Mouse (Mus musculus): ENCODE results near the gene Lnp1. TPM values are rescaled to one million over a fixed set of nuclear protein-coding genes. Genes with fewer than 3 reads are reported as not detected.
"Not testable (repeated sequence)": the region's sequence is repeated elsewhere in the genome, so short reads cannot be mapped to it uniquely, and the experiment has no call there.

The Lnp1 gene
- polyA plus RNA-seq (2012; rRNA removed) = not detected in 2 replicates

- TF ChIP-seq CTCF (conservative IDR thresholded peaks at IDR 0.05; ENCODE audit: insufficient read depth, insufficient read length, low read depth, low read length) (no peak), POLR2A (IDR thresholded peaks at IDR 0.05; ENCODE audit: low read depth, low read length) (no peak)
- Histone ChIP-seq H3K27me3 (replicated peaks; ENCODE audit: control insufficient read depth, insufficient read depth, low read length) (no peaks in the 10 kb centered on the region), H3K27ac (ENCODE audit: insufficient read depth, low read depth, low read length) (no peak within 1 kb of the TSS), H3K4me1 (ENCODE audit: control insufficient read depth, insufficient read depth, low read length) (no peaks in the 10 kb centered on the region), H3K4me3 (ENCODE audit: insufficient read depth, low read depth, low read length) (no peak within 1 kb of the TSS), H3K36me3 (ENCODE audit: control insufficient read depth, insufficient read depth, low read length) (no peaks in the 10 kb centered on the region)
- 61% methylated on average over 3 of the region's 3 CpGs for WGBS
- DNase-seq = no peak
Measured at GRCm38 (mm10) chr16:56928023-56928422, at the start of gene Lnp1. Lnp1 (minus strand) TSS chr16:56928061.

GRCm38 (mm10) chr16:56974646-56975045 is 46.8 kb upstream of the Lnp1 start:
- WGBS = 33% methylated on average over 3 of the region's 3 CpGs
- peak; percentile 51 for DNase-seq
- Histone ChIP-seq H3K36me3 (ENCODE audit: control insufficient read depth, insufficient read depth, low read length) (no peaks in the 10 kb centered on the region), H3K4me3 (ENCODE audit: insufficient read depth, low read depth, low read length) (no peak overlapping the region), H3K27ac (ENCODE audit: insufficient read depth, low read depth, low read length) (no peak overlapping the region), H3K27me3 (replicated peaks; ENCODE audit: control insufficient read depth, insufficient read depth, low read length) (no peaks in the 10 kb centered on the region), H3K4me1 (ENCODE audit: control insufficient read depth, insufficient read depth, low read length) (no peaks in the 10 kb centered on the region)
- no peak for TF ChIP-seq POLR2A (IDR thresholded peaks at IDR 0.05; ENCODE audit: low read depth, low read length)
- TF ChIP-seq CTCF (conservative IDR thresholded peaks at IDR 0.05; ENCODE audit: insufficient read depth, insufficient read length, low read depth, low read length) = no peak

GRCm38 (mm10) chr16:56958311-56958710 is 30.4 kb upstream of the Lnp1 start:
- 97% methylated on average over 2 of the region's 2 CpGs for WGBS
- not testable (repeated sequence) for H3K4me3 ChIP-seq (ENCODE audit: insufficient read depth, low read depth, low read length); H3K36me3 ChIP-seq (ENCODE audit: control insufficient read depth, insufficient read depth, low read length); H3K27ac ChIP-seq (ENCODE audit: insufficient read depth, low read depth, low read length); H3K4me1 ChIP-seq (ENCODE audit: control insufficient read depth, insufficient read depth, low read length); DNase-seq; H3K27me3 ChIP-seq (replicated peaks; ENCODE audit: control insufficient read depth, insufficient read depth, low read length)

GRCm38 (mm10) chr16:56949085-56949484 is 21.2 kb upstream of the Lnp1 start:
- WGBS = 81% methylated on average over 5 of the region's 5 CpGs
- Histone ChIP-seq H3K27me3 (replicated peaks; ENCODE audit: control insufficient read depth, insufficient read depth, low read length) (no peaks in the 10 kb centered on the region), H3K4me1 (ENCODE audit: control insufficient read depth, insufficient read depth, low read length) (no peaks in the 10 kb centered on the region), H3K36me3 (ENCODE audit: control insufficient read depth, insufficient read depth, low read length) (no peaks in the 10 kb centered on the region), H3K4me3 (ENCODE audit: insufficient read depth, low read depth, low read length) (no peak overlapping the region), H3K27ac (ENCODE audit: insufficient read depth, low read depth, low read length) (no peak overlapping the region)
- TF ChIP-seq POLR2A (IDR thresholded peaks at IDR 0.05; ENCODE audit: low read depth, low read length) (no peak), CTCF (conservative IDR thresholded peaks at IDR 0.05; ENCODE audit: insufficient read depth, insufficient read length, low read depth, low read length) (no peak)
- DNase-seq = no peak

GRCm38 (mm10) chr16:56942341-56942740 is 14.5 kb upstream of the Lnp1 start:
- H3K27ac ChIP-seq (ENCODE audit: insufficient read depth, low read depth, low read length) = no peak overlapping the region
- no peaks in the 10 kb centered on the region for H3K4me1 ChIP-seq (ENCODE audit: control insufficient read depth, insufficient read depth, low read length)
- no peak overlapping the region for H3K4me3 ChIP-seq (ENCODE audit: insufficient read depth, low read depth, low read length)
- H3K27me3 ChIP-seq (replicated peaks; ENCODE audit: control insufficient read depth, insufficient read depth, low read length) = no peaks in the 10 kb centered on the region
- TF ChIP-seq CTCF (conservative IDR thresholded peaks at IDR 0.05; ENCODE audit: insufficient read depth, insufficient read length, low read depth, low read length) (no peak), POLR2A (IDR thresholded peaks at IDR 0.05; ENCODE audit: low read depth, low read length) (no peak)
- DNase-seq = peak; percentile 6
- H3K36me3 ChIP-seq (ENCODE audit: control insufficient read depth, insufficient read depth, low read length) = no peaks in the 10 kb centered on the region
- 70% methylated on average over 2 of the region's 2 CpGs for WGBS

GRCm38 (mm10) chr16:56920102-56920657 is 7.7 kb downstream of the Lnp1 start:
- Histone ChIP-seq H3K36me3 (ENCODE audit: control insufficient read depth, insufficient read depth, low read length) (no peaks in the 10 kb centered on the region), H3K4me3 (ENCODE audit: insufficient read depth, low read depth, low read length) (no peak overlapping the region), H3K27me3 (replicated peaks; ENCODE audit: control insufficient read depth, insufficient read depth, low read length) (no peaks in the 10 kb centered on the region), H3K27ac (ENCODE audit: insufficient read depth, low read depth, low read length) (no peak overlapping the region), H3K4me1 (ENCODE audit: control insufficient read depth, insufficient read depth, low read length) (no peaks in the 10 kb centered on the region)
- DNase-seq = peak; percentile 52
- TF ChIP-seq CTCF (conservative IDR thresholded peaks at IDR 0.05; ENCODE audit: insufficient read depth, insufficient read length, low read depth, low read length) (no peak; the same call in 1 of the 2 replicates), POLR2A (IDR thresholded peaks at IDR 0.05; ENCODE audit: low read depth, low read length) (no peak)
- WGBS = 16% methylated on average over 8 of the region's 8 CpGs

- no peak for TF ChIP-seq POLR2A (IDR thresholded peaks at IDR 0.05; ENCODE audit: low read depth, low read length)
- no peak for TF ChIP-seq CTCF (conservative IDR thresholded peaks at IDR 0.05; ENCODE audit: insufficient read depth, insufficient read length, low read depth, low read length)
- 86% methylated on average over 7 of the region's 7 CpGs for WGBS
- no peak for DNase-seq
Measured at GRCm38 (mm10) chr16:56917230-56917629, 10.6 kb downstream of the Lnp1 start.

More at GRCm38 (mm10) chr16:56917230-56917629, 10.6 kb downstream of the Lnp1 start:
- no peaks in the 10 kb centered on the region for H3K36me3 ChIP-seq (ENCODE audit: control insufficient read depth, insufficient read depth, low read length)
- no peaks in the 10 kb centered on the region for H3K4me1 ChIP-seq (ENCODE audit: control insufficient read depth, insufficient read depth, low read length)
- H3K4me3 ChIP-seq (ENCODE audit: insufficient read depth, low read depth, low read length) = no peak overlapping the region
- H3K27me3 ChIP-seq (replicated peaks; ENCODE audit: control insufficient read depth, insufficient read depth, low read length) = no peaks in the 10 kb centered on the region
- H3K27ac ChIP-seq (ENCODE audit: insufficient read depth, low read depth, low read length) = no peak overlapping the region
